Comparison of ENCODE assay signal across 1 mouse cellular context in the genomic region with DNA sequence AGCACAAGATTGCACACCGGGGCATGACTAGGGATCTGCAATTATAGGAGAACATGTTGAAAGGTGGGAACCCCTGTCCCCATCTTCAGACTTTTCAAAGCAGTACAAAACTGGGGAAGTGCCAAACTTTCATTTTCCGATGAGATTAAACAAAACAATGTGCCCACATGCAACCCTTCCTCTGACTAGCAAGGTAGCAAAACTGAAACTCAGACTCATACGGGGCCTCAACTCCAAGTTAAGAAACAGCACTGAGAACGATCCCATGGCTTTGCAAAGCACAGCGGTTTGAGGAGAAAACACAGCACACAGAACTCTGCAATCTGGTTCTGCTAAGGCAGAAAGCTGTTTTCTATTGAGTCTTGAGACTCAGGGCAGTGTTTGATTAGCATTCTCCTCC.
TF ChIP-seq lines count a peak whose summit lies in the region.

No protein-coding gene starts in this region.

TF ChIP-seq in MEL, 35 proteins besides CTCF, POLR2A, EP300 and RAD21 (continued from another document):
- TF ChIP-seq HCFC1 (IDR thresholded peaks at IDR 0.05; ENCODE audit: low read depth, low read length) (no peak), TAL1 (IDR thresholded peaks at IDR 0.05; ENCODE audit: low read length) (no peak), GABPA (IDR thresholded peaks at IDR 0.05; ENCODE audit: low read depth, low read length) (no peak), E2F4 (IDR thresholded peaks at IDR 0.05; ENCODE audit: borderline replicate concordance, low read depth, low read length) (no peak), JUND (IDR thresholded peaks at IDR 0.05; ENCODE audit: low read depth, low read length) (no peak), MXI1 (IDR thresholded peaks at IDR 0.05; ENCODE audit: low read depth, low read length) (no peak), NELFE (IDR thresholded peaks at IDR 0.05; ENCODE audit: low read depth, low read length) (no peak), RCOR1 (IDR thresholded peaks at IDR 0.05; ENCODE audit: low read depth, low read length) (no peak), TCF12 (IDR thresholded peaks at IDR 0.05; ENCODE audit: low read depth, low read length) (no peak)
